Mouse (Mus musculus) gastrocnemius, postnatal 25 days (tissue): ENCODE measurements around the gene Ptpn21. TPM values are rescaled to one million over a fixed set of nuclear protein-coding genes. Genes with fewer than 3 reads are reported as not detected.

Source experiments
- DNase-seq: peaks from one replicate; pipeline ENCODE4 v3.0.0; 2022
- total RNA-seq, 2 experiments: library from RNA; stranded (reverse); gene quantifications; 1 replicate in 1 of 2; 2 replicates in 1 of 2; pipeline ENCODE4 v1.2.3; 2021

Gene Ptpn21
- total RNA-seq, 2 experiments from 2014 or later: 21.4 to 31.3 TPM

- DNase-seq: no peak
Observed at GRCm38 (mm10) chr12:98662617-98663016, 74.6 kb downstream of the Ptpn21 start.

GRCm38 (mm10) chr12:98656873-98657272, 80.3 kb downstream of the Ptpn21 start:
- no peak for DNase-seq

GRCm38 (mm10) chr12:98644852-98645251, 92.4 kb downstream of the Ptpn21 start:
- DNase-seq: no peak

DNA sequence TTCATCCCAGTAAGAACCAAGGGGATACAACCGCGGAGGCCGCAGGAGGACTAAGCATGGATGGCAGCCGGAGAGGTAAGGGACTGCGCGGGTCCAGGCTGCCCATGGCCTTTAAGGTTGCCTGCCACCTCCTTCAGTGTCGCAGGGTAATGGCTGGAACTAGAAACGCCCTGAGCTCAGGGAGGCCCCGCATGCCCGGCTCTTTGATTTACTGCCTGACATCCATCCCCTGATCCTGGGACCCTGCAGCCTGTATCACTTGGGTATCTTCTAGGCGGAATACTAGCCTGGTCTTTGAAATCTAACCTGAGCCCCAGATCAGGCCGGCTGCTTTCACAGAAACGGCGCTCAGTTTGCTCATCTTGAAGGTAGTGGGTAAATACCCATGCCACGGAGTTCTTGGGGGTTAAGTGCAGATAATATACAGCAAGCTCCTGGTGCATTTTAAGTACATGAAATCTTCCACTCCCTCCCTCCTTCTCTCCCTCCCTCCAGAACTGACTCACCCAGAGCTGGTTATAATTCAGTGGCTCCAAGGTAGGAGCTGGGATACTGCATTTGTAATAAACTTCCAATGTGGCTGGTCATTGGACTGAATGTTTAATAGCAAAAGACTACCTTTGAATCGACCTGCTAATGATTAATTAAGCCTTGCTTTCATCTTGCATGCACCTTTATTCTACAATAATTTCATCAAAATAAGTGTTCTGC, 108.8 kb downstream of the Ptpn21 start:
- no peak for DNase-seq

DNA sequence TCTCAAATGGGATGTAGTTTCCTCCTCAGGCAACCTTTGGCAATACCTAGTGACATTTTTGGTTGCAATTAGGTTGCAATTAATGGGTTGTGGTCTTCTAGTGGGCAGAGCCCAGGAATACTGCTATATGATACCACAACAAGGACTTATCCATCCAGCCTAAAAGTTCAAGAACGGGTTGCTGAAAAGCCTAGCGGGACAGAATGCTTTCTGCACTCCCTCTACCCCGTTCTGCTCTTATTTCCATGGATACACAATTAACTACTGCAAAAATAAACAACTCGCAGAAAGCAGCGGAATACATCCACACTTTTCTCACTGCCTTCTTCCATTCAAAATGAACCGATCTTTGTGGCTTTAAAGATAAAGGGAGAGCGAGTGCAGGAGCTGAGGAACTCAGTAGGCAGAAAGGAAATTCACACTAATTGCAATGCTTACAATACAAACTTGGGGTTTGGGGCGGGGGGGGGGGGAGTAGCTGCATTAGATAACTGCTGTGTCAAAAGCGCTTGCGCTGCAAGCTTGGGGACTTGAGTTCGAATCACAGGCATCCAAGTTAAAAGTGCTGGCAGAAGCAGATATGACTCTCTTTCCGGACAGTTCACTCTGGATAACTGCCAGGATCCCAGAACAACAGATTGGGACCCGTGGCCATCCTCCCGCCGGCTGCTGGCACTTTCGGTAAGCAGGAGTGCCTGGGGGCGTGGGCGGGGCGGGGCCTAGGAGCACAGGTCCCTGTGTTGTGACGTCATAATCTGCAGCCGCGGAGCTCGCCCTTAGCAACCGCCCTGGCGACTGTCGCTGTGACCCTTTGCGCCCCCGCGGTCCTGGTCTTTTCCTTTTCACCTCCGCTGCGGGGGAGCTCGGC, 109.6 kb downstream of the Ptpn21 start, which contains the start of gene Spata7:
Gene Spata7, plus strand, starts transcription at position 766 of the 868 bp plus-strand sequence.
- DNase-seq: peak; percentile 74

Other genes with a start within 250 kb of the Ptpn21 start
- not detected for gene Kcnk10, start 159.1 kb downstream of the Ptpn21 start, total RNA-seq
- gene Spata7, start 109.2 kb downstream of the Ptpn21 start, total RNA-seq: 1 to 10 TPM; 3.9 to 4.1 TPM
- 10 to 100 TPM; 40.9 to 44.1 TPM for gene Zc3h14, start 9.6 kb upstream of the Ptpn21 start, total RNA-seq
- gene Eml5, start 164.1 kb upstream of the Ptpn21 start, total RNA-seq: 1 to 10 TPM; 2.4 TPM
- 1 to 10 TPM; 5.3 to 6.1 TPM for gene Ttc8, start 183.2 kb upstream of the Ptpn21 start, total RNA-seq